Mouse (Mus musculus): ENCODE measurements around the gene Cnih1.
A peak's percentile ranks its signal among the peaks of the same experiment; 100 is the strongest.
"Not testable (repeated sequence)": the region's sequence is repeated elsewhere in the genome, so short reads cannot be mapped to it uniquely, and the experiment has no call there.

The Cnih1 gene

DNA sequence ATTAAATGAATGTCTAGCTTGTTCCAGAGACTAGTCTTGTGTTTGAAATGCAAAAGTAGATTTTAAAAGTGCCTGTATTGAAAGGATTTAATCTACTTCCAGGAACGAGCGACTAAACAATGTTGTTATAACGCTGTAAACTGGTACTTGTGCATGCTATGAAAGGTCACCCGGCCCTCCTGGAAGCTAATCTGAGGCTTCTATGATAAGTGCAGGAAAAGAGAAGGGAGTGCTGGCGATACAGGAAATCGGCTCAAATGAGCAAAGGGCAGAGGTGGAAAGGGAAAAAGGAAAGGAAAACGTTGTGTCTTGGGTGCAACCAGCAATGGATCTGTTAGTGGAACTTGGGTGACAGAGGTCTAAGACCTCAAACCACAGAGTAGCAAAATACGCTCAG lies 292 bp upstream of the Cnih1 start:
- no peak for DNase-seq (ENCODE audit: low spot score in 2 of 2)

DNA sequence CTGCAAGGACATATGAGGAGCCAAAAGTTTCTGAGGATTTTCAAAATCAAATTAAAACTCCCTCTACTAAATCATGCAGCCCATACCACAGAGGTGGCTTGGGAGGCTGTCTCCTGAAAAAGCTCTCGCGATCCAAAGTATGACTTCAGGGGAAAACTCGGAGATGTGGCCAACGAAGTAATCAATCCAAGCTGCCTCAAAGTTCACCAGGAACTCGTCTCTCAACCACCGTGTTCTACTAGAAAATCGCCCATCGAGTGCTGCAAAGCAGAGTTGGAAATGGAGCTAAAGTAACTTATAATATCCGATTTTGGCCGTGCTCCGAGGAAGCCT lies 791 bp downstream of the Cnih1 start:
- no peak for DNase-seq (ENCODE audit: low spot score in 2 of 2)

DNA sequence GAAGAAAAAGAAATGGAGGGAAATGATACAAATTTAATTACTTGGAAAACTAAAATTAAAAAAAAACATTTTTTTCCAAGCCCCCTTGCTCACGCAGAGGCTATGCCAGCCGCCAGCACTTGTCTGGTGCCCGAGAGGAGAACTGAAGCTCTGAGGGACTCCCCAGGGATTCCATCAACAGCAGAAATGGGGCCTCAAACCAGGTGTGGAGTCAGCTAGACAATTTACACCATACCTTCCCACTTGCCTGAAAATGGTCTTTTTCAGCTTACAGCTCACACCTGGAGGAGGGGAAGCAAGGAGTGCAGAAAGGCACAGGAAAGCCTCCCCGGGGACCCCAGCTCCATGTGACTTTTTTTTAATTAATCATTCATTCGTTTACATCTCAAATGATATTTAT lies 3.0 kb downstream of the Cnih1 start:
- no peak for DNase-seq (ENCODE audit: low spot score in 2 of 2)

DNA sequence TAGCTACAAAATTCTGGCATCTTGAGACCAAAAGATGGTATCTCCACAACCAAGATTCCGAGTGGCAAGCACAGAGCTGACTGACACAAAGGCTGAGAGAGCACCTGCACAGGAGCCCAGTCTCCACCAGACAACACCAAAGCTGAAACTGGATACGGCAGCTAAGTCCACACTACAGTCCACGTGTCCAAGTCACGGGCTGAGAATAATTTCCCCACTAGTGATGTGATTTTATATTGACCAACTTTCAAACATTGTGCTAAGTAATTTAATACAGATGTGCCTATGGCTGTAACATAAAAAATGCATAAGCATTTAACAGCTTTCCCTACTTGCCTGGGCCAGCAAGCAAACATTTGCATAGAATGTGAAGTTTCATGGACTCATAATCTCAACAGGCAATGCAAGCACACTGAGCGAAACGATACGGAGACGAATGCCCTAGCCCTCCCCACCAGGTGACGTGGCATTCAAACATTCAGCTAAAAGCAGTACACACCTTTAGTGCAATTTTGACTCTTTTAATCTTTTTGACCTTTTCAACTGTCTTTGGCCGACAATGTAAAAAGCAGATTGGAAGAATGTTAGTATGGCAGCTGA lies 4.8 kb downstream of the Cnih1 start:
- no peak for DNase-seq (ENCODE audit: low spot score in 2 of 2)

DNA sequence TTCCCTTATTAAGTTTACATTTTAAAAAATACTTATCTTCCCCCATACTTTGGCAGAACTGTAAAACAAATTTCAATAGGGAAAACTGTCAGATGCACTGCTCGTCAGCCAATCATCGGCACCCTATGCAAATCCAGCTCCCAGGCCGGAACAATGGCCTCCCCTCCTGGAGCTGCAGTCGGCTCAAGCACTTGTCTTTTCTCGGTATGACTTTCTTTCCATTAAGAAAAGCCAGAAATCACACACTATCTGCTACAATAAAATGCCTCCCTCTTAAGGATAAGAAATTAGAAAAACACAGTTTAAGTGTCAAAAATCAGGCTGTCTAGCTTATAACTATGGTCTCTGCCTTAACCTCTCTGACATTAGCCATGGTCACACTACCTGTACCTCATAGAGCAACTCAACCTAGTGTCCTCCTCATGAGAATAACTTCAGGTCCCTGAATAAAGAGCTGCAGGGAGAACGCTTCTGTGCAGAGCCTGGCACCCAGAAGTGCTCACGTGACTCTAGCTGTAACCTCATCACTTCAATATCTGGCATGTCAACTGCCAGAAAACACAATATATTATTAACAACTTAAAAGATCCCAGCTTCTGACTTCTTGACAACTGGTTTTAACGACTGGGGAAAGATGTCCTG lies 5.9 kb downstream of the Cnih1 start:
- no peak for DNase-seq (ENCODE audit: low spot score in 2 of 2)

DNA sequence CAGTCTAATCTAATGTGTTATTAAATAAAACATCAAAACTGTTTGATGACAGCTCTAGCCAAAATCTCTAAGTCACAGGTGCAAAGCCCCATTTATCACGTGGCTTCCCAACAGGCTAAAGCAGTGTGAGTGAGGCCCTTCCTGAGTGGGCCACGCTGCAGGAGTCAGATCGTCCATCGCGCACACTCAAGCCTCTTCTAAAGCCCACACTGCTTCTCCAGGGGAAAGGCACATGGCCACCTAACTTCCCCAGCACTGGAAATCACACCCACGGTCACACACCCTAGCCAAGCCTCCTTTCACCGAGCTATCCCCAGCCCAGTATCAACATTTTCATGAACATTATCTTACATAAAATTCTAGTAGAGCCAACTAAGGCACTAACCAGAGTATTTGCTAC lies 7.1 kb downstream of the Cnih1 start:
- no peak for DNase-seq (ENCODE audit: low spot score in 2 of 2)

DNA sequence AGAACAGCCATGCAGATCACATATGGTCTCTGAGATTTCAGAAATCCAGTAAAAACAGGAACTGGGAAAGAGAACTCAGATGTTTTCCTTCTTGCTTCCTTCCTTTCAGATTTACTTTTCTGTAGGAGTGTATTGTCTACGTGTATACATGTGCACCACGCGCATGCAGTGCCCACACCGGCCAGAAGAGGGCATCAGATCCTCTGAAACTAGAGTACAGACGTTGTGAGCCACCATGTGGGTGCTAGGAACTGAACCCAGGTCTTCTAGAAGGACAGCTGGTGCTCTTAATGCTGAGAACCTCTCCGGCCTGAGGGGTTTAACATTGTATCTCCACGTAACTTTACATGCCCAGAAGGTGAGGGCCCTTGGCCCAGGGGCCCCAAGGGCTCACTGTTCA lies 9.0 kb downstream of the Cnih1 start:
- DNase-seq (ENCODE audit: low spot score in 2 of 2), result no peak

DNA sequence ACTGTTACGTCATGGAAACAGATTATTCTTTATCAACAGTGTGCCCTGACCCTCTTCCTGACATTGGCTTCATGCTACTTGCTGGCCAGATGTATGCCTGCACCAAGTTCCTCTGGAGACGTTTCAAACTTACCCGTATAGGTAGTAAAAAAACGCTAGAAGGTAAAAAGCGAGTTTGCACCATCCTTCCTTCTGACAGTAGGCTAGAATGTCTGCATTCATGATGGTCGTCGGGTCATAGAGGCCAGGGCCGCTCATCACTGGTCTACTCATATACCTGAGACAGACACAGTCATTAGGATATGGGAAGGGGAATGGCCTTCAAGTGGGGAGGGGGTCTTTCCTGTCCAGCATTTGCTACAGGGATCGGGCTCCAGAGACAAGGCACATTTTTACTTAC lies 9.5 kb downstream of the Cnih1 start:
- no peak for DNase-seq (ENCODE audit: low spot score in 2 of 2)

DNA sequence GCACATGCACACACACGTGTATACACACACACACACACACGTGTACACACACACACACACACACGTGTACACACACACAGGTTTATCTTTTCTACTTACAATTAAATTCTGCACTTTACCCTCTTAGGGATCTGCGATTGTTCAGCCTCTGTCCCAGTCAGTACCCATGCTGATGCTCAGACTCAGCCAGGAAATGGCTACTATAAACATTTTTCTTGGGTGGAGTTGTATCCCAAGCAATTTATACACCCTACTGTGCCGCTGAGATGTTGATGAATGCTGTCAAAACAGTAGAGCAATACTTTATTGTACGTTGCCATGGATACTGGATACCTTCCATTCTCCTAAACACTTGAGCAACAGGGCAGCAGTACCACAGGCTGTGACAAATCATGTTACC lies 18.2 kb downstream of the Cnih1 start:
- peak in 1 of 2 experiments; percentile 12 for DNase-seq (ENCODE audit: low spot score in 2 of 2)

DNA sequence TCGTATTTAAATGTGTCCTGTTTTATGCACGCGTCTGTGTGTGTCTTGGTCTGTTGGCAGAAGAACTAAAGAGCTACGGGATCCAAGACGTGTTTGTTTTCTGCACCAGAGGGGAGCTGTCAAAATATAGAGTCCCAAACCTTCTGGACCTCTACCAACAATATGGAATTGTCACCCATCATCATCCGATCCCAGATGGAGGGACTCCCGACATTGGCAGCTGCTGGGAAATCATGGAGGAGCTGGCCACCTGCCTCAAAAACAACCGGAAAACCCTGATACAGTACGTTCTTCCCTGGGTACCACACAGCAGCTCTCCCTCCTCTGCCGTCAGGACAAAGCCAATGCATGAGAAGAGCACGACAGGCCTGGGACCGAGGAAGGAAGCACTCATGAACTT lies 21.1 kb downstream of the Cnih1 start:
- peak in 1 of 2 experiments; percentile 39 for DNase-seq (ENCODE audit: low spot score in 2 of 2)

DNA sequence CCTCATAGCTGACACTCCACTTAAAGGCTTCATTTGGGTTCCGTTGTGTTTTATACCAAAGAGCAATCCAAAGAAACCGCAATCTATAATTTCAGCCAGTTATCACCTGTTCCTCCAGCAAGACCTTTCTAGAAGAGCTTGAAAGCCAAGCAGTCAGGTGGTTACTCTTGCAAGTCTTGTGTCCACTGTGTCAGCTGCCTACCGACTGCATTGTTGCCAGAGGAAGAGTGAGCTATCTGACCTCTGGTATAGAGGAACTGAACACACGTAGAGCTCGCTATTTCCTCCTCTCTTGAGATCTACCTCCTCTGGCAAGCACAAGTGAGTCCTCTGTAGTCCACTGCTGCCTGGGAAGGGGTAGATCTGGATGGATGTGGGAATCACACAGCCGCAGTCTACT lies 27.0 kb downstream of the Cnih1 start:
- DNase-seq (ENCODE audit: low spot score in 2 of 2), result no peak

DNA sequence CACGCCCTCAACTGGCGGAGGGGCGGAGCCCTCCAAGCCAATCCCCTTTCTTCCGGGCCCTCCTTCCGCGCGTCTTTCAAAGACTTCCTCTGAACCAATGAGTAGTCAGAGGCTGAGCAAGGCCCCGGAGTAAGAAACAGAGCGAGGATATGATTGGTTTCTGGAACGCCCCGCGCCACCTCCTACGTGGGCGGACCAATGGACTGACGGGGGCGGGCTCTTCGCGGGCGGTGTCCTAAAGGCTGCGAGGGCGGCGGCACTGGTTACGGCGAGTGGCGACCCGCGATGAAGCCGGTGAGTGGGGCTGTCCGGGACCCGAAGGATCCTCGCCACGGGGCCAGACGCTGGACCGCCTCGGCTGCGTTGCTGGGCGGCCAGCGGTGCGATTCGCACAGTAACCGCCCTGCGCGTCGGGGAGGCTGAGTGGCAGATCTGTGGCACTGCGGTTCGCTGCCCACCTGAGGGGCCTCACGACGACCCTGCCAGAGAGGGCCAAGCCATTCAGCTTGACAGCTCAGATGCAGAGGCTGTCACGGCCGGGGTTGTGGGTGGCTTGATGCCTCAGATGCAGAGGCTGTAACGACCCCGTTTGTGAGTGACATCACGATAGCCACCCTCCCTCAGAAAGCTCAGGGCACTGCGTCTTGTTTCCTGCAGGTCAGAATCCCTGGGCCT lies 27.7 kb downstream of the Cnih1 start, which contains the start of gene Cdkn3:
Gene Cdkn3, plus strand, starts transcription at position 187 of the 675 bp plus-strand sequence.
- peak; percentile 89 for DNase-seq (ENCODE audit: low spot score in 2 of 2)

DNA sequence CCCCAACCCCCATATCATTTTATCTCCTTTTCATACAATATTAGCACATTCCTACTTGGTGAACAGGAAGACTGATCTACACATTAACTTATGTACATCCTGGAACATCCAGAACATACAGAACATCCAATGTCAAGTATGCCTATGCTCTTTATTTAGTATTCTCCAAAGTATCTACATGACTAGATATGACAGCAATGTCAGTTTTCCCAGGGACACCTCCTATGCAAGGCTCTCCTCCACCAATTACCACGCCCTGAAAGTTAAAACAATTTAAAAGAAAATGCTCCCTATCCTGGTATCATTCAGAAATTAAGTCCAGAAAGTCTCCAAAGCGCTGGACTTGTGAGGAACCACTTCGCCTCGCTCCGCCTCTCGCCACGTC lies 28.2 kb downstream of the Cnih1 start:
- no peak for DNase-seq (ENCODE audit: low spot score in 2 of 2)

DNA sequence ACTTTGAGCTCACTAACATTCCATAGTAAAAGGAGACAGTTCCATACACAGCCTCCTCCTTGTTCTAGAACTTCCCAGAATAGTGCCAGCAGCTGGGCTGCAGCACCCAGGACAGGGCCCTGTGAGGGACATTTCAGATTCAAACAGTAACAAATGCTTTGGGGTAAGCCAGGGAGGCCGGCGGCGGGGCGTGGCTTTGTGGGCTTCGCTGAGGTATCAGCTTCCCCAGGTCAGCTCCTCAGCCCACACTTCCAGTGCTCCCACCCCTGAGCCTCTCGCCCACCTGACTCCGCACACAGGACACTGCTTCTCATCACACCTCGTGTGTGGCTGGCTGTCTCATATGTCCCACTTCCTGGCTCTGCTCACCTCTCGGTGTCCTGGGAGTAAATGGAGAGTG lies 30.5 kb downstream of the Cnih1 start:
- no peak for DNase-seq (ENCODE audit: low spot score in 2 of 2)

DNA sequence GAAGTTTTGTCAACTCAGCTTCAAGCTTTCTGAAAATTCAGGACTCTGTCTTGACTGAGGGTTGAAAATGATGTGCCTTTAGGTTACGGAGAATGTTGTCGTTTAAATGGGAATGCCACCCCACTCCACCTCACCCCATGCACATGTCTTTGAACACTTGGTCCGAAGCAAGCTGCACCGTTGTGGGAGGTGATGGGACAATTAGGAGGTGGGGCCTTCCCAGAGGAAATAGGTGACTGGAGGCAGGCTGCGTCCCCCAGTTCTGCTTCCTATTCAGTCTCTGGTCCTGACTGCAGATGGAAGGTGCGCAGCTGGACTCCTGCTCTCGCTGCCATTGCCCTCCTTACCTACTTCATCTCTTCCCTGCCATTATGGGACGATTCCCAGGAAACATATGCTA lies 32.4 kb downstream of the Cnih1 start:
- no peak for DNase-seq (ENCODE audit: low spot score in 2 of 2)

DNA sequence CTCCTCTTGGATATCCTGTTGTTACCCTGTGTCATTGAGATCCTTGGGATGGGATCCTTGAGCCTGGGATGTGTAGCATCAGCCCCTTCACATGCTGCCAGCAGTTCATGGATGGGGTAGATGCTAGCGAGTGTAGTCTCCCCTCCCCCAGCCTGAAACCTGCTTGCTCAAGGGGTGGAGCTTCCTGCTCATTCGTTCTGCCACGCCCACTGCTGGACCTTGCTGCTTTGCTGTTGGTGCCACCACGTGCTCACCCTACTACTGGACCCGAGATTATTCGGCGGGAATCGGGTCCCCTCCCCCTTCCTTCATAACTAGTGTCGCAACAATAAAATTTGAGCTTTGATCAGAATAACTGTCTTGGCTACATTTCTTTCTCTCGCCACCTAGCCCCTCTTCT lies 33.8 kb downstream of the Cnih1 start:
- not testable (repeated sequence) for DNase-seq (ENCODE audit: low spot score in 2 of 2)

DNA sequence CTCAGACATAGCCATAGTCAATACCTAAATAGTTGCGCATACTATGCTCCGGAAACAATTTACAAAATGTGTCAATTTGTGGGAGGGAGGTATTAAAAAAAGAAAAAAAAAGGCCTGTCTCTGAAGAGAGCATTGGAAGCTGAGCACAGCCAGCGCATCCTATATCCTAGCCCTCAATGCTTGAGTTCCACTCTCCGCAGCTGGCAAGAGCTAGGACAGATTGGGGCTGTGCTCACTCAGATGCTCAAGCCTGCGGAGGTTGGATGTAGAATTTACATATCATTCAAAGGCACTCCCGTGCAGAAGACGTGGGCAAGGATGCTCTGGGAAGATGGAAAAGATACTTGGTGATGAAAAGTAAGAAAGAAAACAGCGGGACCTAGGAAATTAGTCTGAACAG lies 42.8 kb downstream of the Cnih1 start:
- no peak for DNase-seq (ENCODE audit: low spot score in 2 of 2)

DNA sequence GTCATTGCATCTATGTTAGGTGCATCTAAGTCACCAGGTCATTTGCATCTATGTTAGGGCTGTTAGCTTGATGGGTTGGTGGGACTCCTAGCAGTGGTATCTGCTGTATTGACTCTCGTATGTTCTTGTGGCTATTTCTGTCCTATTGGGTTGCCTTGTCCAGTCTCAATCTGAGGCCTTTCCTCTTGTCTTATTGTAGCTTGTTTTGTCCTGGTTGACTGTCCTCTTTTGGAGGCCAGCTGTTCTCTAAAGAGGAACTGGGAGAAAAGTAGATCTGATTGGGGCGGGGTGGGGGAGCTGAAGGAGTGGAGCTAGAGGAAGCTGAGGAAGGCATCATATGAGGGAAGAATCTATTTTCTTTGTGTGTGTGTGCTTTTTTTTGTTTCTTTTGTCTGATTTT lies 45.5 kb downstream of the Cnih1 start:
- DNase-seq (ENCODE audit: low spot score in 2 of 2), result no peak

DNA sequence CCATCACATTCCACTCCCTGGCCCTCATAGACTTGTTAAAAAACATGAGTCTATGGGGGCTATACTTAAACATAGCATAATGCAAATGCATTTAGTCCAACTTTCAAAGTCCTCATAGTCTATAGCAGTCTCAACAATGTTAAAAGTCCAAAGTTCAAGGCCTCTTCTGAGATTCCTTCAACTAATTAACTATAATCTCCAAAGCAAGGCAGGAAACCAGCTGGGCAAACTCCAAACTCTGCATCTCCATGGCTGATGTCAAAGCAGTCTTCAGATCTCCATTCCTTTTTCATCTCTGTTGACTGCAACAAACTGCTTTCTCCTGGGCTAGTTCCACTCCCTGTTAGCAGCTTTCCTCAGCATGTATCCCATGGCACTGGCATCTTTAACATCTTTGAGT lies 50.9 kb downstream of the Cnih1 start:
- DNase-seq (ENCODE audit: low spot score in 2 of 2), result not testable (repeated sequence)

DNA sequence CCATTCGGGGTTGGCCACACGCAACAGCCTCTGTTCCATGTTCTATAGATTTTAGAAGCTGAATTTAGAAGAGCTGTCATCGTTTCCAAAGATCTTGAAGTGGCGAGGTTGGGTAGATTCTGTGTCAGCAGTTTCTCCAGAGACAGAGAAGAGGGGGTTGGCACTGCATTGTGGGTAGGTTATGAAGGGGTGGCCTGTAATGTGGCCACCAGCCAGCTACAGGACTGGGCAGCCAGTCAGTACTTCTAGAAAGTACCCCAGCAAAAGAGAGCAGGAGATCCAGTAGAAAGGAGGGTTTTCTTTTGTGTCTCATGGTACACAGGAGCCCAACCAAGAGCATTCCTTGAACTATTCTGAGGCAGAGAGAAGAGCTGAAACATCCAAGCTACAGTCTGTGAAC lies 51.8 kb downstream of the Cnih1 start:
- DNase-seq (ENCODE audit: low spot score in 2 of 2), result no peak

DNA sequence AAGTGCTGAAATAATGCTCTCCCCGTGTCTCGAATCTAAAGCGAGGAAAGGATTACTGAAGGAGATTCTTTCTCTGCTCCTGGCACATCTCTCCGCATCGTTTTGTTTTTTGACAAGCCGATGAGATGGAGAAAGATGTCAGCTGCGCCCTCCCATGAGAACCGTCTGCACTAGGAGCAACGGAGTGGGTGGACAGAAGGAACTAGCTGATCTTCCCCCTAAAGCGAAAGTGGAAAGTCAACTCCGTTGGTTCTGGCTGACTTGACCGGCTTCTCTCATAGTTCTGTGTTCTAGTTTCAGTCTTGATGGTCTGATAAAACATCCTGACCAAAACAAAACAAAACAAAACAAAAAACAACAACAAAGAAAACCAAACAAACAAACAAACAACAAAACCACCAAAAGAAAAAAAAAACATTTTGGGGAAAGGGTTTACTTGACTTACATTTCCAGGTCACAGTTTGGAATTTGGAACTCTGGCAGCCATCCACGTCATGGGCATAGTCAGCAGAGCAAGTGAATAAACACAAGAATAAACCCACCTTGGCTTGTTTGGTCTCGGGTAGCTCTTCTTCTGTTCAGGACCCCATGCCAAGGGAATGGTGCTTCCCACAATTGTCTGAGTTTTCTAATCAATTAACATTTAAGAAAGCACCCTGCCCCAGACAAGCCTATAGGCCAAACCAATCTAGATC lies 53.3 kb downstream of the Cnih1 start:
- DNase-seq (ENCODE audit: low spot score in 2 of 2), result no peak

DNA sequence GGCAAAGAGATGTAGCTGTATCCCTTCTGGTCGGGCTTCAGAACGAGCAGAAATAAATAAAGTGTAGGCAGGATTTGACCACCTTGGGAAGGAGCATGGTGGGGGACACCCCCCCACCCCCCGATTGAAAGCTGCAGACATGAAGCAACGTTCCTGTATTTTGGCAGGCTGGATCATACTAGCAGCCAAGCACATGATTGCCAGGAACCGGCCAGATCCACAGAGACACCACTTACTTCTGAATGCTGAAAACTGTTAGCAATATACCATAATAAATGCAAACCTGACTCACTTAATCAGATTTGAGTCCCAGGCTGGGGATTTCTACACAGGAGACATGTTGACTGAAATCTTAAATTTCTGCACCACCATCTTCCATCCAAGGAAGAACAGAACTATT lies 53.9 kb downstream of the Cnih1 start:
- no peak for DNase-seq (ENCODE audit: low spot score in 2 of 2)

DNA sequence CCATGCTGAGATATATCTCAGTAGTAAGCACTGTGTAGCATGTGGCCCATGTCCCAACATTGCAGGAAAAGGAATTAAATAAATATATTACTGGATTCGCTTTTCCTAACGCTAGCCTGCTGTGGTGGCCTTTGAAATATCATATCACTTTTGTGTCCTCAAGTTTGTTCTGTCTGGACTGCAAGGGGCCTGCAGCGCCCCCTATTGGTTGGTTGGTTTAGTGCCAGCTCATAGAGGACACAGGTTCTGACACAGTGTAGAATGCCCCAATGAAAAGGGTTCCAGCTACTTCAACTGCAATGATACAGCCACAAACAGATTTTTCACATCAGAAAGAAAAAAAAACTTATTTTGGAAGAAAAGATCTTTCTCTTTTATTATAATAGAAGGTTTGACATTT lies 62.5 kb downstream of the Cnih1 start:
- no peak for DNase-seq (ENCODE audit: low spot score in 2 of 2)
